Mouse (Mus musculus): ENCODE data around the gene Fam196b. TPM values are rescaled to one million over a fixed set of nuclear protein-coding genes. Genes with fewer than 3 reads are reported as not detected.

The Fam196b gene
- polyA plus RNA-seq, 1 experiment from 2014 or later = 0.21 TPM

DNA sequence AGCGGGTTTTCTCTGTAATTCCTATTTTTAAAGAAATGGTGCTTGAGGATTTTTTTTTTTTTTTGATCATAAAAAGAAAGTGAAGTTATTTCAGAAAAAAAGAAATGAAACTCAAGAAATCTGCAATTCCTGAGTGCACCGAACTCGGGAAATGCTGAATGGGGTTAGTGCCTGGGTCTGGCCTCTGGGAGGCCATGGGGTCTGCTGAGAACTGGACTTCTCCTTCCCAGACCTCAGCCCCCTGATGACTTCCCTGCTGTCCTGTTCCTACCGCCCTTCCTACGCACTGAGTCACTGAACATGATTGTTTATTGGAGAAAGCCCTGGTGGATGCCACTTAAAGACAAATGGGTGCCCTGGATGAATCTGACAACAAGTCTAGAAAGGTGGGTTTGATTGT is 112.6 kb downstream of the Fam196b start:
- 81% methylated on average over 5 of the region's 5 CpGs for WGBS
- no peak overlapping the region for H3K27ac ChIP-seq (replicated peaks; ENCODE audit: low read depth, low read length)
- no peaks in the 10 kb centered on the region for H3K9me3 ChIP-seq (ENCODE audit: control insufficient read depth, low read length)
- H3K36me3 ChIP-seq (ENCODE audit: control insufficient read depth, insufficient read depth, low read length) = no peaks in the 10 kb centered on the region
- no peak overlapping the region for H3K9ac ChIP-seq (ENCODE audit: low read length)
- no peak overlapping the region for H3K4me2 ChIP-seq (ENCODE audit: low read depth, severe bottlenecking)
- DNase-seq (ENCODE audit: low spot score) = no peak
- no peaks in the 10 kb centered on the region for H3K27me3 ChIP-seq (ENCODE audit: control insufficient read depth, insufficient read depth, low read length)
- no peaks in the 10 kb centered on the region for H3K4me1 ChIP-seq (ENCODE audit: control insufficient read depth, insufficient read depth, low read length)
- ATAC-seq (ENCODE audit: insufficient number of reproducible peaks, low FRiP score, low TSS enrichment, low read depth) = no peak
- no peak overlapping the region for H3K4me3 ChIP-seq (ENCODE audit: low read depth, low read length)

DNA sequence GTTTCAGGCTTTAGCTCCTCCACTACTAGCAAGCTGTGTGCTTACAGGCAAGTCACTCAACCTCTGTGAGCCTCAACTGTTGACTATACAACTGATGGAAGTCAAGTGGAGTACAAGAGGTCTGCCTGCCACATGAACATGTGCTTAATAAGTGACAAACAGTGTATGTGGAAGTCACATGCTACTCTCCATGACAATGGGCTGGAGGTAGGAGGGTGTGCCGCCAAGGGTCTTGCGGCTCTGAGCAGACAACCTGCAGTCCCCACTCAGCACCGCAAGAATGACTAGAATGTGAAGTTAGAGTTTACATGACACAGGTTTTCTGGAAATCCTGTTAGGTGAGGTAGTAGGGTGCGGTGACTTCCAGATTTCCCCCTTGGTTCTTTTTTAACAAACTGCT is 116.3 kb downstream of the Fam196b start:
- H3K4me1 ChIP-seq (ENCODE audit: control insufficient read depth, insufficient read depth, low read length) = no peaks in the 10 kb centered on the region
- no peak overlapping the region for H3K9ac ChIP-seq (ENCODE audit: low read length)
- no peak overlapping the region for H3K4me3 ChIP-seq (ENCODE audit: low read depth, low read length)
- no peak for DNase-seq (ENCODE audit: low spot score)
- no peak for ATAC-seq (ENCODE audit: insufficient number of reproducible peaks, low FRiP score, low TSS enrichment, low read depth)
- WGBS = 67% methylated on average over 4 of the region's 4 CpGs
- no peaks in the 10 kb centered on the region for H3K36me3 ChIP-seq (ENCODE audit: control insufficient read depth, insufficient read depth, low read length)
- H3K27me3 ChIP-seq (ENCODE audit: control insufficient read depth, insufficient read depth, low read length) = no peaks in the 10 kb centered on the region
- no peaks in the 10 kb centered on the region for H3K9me3 ChIP-seq (ENCODE audit: control insufficient read depth, low read length)
- no peak overlapping the region for H3K27ac ChIP-seq (replicated peaks; ENCODE audit: low read depth, low read length)
- no peak overlapping the region for H3K4me2 ChIP-seq (ENCODE audit: low read depth, severe bottlenecking)

DNA sequence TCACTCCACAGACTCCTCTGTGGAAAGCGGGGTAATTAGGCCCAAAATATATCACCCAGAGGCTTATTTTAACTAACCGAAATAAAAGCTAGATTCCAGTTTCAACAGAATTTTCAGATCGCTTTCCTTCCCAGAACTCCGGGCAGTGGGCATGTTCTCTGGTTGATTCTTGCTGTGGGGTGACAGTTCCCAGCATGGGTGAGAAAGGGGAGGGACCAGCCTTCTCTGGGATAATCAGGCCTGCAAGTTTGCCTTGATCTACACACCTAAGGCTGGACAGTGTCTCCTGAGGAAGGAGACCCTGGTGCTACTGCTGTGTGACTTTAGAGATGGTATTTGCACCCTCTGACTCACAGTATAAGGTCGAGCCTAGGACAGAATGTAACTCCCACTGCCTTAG is 116.7 kb downstream of the Fam196b start:
- no peak for DNase-seq (ENCODE audit: low spot score)
- 50% methylated on average over 5 of the region's 5 CpGs for WGBS
- Histone ChIP-seq H3K4me1 (ENCODE audit: control insufficient read depth, insufficient read depth, low read length) (no peaks in the 10 kb centered on the region), H3K4me3 (ENCODE audit: low read depth, low read length) (no peak overlapping the region), H3K27ac (replicated peaks; ENCODE audit: low read depth, low read length) (no peak overlapping the region), H3K9me3 (ENCODE audit: control insufficient read depth, low read length) (no peaks in the 10 kb centered on the region), H3K36me3 (ENCODE audit: control insufficient read depth, insufficient read depth, low read length) (no peaks in the 10 kb centered on the region), H3K27me3 (ENCODE audit: control insufficient read depth, insufficient read depth, low read length) (no peaks in the 10 kb centered on the region), H3K4me2 (ENCODE audit: low read depth, severe bottlenecking) (no peak overlapping the region), H3K9ac (ENCODE audit: low read length) (no peak overlapping the region)
- ATAC-seq (ENCODE audit: insufficient number of reproducible peaks, low FRiP score, low TSS enrichment, low read depth) = no peak

GRCm38 (mm10) chr11:34431978-34432377 is 117.4 kb downstream of the Fam196b start:
- Histone ChIP-seq H3K36me3 (ENCODE audit: control insufficient read depth, insufficient read depth, low read length) (no peaks in the 10 kb centered on the region), H3K4me1 (ENCODE audit: control insufficient read depth, insufficient read depth, low read length) (no peaks in the 10 kb centered on the region), H3K4me2 (ENCODE audit: low read depth, severe bottlenecking) (no peak overlapping the region), H3K27ac (replicated peaks; ENCODE audit: low read depth, low read length) (no peak overlapping the region), H3K4me3 (ENCODE audit: low read depth, low read length) (no peak overlapping the region), H3K27me3 (ENCODE audit: control insufficient read depth, insufficient read depth, low read length) (no peaks in the 10 kb centered on the region), H3K9me3 (ENCODE audit: control insufficient read depth, low read length) (no peaks in the 10 kb centered on the region), H3K9ac (ENCODE audit: low read length) (no peak overlapping the region)
- no peak for DNase-seq (ENCODE audit: low spot score)
- ATAC-seq (ENCODE audit: insufficient number of reproducible peaks, low FRiP score, low TSS enrichment, low read depth) = no peak
- WGBS = 87% methylated on average over 2 of the region's 2 CpGs

DNA sequence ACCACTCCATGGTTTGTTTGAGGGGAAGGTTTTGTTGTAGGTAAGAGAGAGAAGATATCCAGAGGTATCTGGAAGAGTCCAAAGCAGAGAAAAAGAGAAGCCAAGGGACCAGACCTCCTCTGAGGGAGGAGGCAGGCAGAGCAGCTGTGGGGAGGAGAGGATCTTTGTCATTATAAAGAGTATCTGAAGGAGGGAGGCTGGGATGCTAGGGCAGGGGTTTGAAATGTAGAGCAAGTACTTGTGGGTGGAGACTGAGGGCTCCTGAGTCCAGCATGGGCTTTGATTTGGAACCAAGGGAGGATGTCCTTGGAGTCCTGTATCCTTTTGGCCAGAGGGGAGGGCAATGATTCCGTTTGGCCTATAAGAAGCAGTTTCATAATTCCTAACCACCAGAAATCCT is 122.8 kb downstream of the Fam196b start:
- ATAC-seq (ENCODE audit: insufficient number of reproducible peaks, low FRiP score, low TSS enrichment, low read depth) = no peak
- Histone ChIP-seq H3K27ac (replicated peaks; ENCODE audit: low read depth, low read length) (no peak overlapping the region), H3K9ac (ENCODE audit: low read length) (no peak overlapping the region), H3K4me3 (ENCODE audit: low read depth, low read length) (no peak overlapping the region), H3K27me3 (ENCODE audit: control insufficient read depth, insufficient read depth, low read length) (no peaks in the 10 kb centered on the region), H3K36me3 (ENCODE audit: control insufficient read depth, insufficient read depth, low read length) (no peaks in the 10 kb centered on the region), H3K4me2 (ENCODE audit: low read depth, severe bottlenecking) (no peak overlapping the region), H3K9me3 (ENCODE audit: control insufficient read depth, low read length) (no peaks in the 10 kb centered on the region), H3K4me1 (ENCODE audit: control insufficient read depth, insufficient read depth, low read length) (no peaks in the 10 kb centered on the region)
- no peak for DNase-seq (ENCODE audit: low spot score)
- WGBS = 48% methylated on average over 1 of the region's 1 CpGs

GRCm38 (mm10) chr11:34438429-34438828 is 123.8 kb downstream of the Fam196b start:
- H3K9me3 ChIP-seq (ENCODE audit: control insufficient read depth, low read length) = no peaks in the 10 kb centered on the region
- ATAC-seq (ENCODE audit: insufficient number of reproducible peaks, low FRiP score, low TSS enrichment, low read depth) (no peak), DNase-seq (ENCODE audit: low spot score) (no peak)
- no peak overlapping the region for H3K4me2 ChIP-seq (ENCODE audit: low read depth, severe bottlenecking)
- H3K4me3 ChIP-seq (ENCODE audit: low read depth, low read length) = no peak overlapping the region
- H3K9ac ChIP-seq (ENCODE audit: low read length) = no peak overlapping the region
- no peaks in the 10 kb centered on the region for H3K4me1 ChIP-seq (ENCODE audit: control insufficient read depth, insufficient read depth, low read length)
- H3K27me3 ChIP-seq (ENCODE audit: control insufficient read depth, insufficient read depth, low read length) = no peaks in the 10 kb centered on the region
- no peaks in the 10 kb centered on the region for H3K36me3 ChIP-seq (ENCODE audit: control insufficient read depth, insufficient read depth, low read length)
- no peak overlapping the region for H3K27ac ChIP-seq (replicated peaks; ENCODE audit: low read depth, low read length)
- WGBS = 63% methylated on average over 2 of the region's 2 CpGs

- Histone ChIP-seq H3K27ac (replicated peaks; ENCODE audit: low read depth, low read length) (no peak overlapping the region), H3K4me2 (ENCODE audit: low read depth, severe bottlenecking) (no peak overlapping the region), H3K4me1 (ENCODE audit: control insufficient read depth, insufficient read depth, low read length) (no peaks in the 10 kb centered on the region), H3K27me3 (ENCODE audit: control insufficient read depth, insufficient read depth, low read length) (no peaks in the 10 kb centered on the region), H3K9me3 (ENCODE audit: control insufficient read depth, low read length) (no peaks in the 10 kb centered on the region), H3K36me3 (ENCODE audit: control insufficient read depth, insufficient read depth, low read length) (no peaks in the 10 kb centered on the region), H3K9ac (ENCODE audit: low read length) (no peak overlapping the region), H3K4me3 (ENCODE audit: low read depth, low read length) (no peak overlapping the region)
- 46% methylated on average over 4 of the region's 4 CpGs for WGBS
- no peak for ATAC-seq (ENCODE audit: insufficient number of reproducible peaks, low FRiP score, low TSS enrichment, low read depth)
- peak; percentile 78 for DNase-seq (ENCODE audit: low spot score)
These were observed 133.3 kb downstream of the Fam196b start for GRCm38 (mm10) chr11:34447891-34448290.

GRCm38 (mm10) chr11:34449944-34450343 is 135.3 kb downstream of the Fam196b start:
- Histone ChIP-seq H3K36me3 (ENCODE audit: control insufficient read depth, insufficient read depth, low read length) (no peaks in the 10 kb centered on the region), H3K4me3 (ENCODE audit: low read depth, low read length) (no peak overlapping the region), H3K27me3 (ENCODE audit: control insufficient read depth, insufficient read depth, low read length) (no peaks in the 10 kb centered on the region), H3K4me1 (ENCODE audit: control insufficient read depth, insufficient read depth, low read length) (no peaks in the 10 kb centered on the region), H3K4me2 (ENCODE audit: low read depth, severe bottlenecking) (no peak overlapping the region), H3K9ac (ENCODE audit: low read length) (no peak overlapping the region), H3K27ac (replicated peaks; ENCODE audit: low read depth, low read length) (no peak overlapping the region), H3K9me3 (ENCODE audit: control insufficient read depth, low read length) (no peaks in the 10 kb centered on the region)
- no peak for DNase-seq (ENCODE audit: low spot score)
- WGBS = 91% methylated on average over 4 of the region's 4 CpGs
- ATAC-seq (ENCODE audit: insufficient number of reproducible peaks, low FRiP score, low TSS enrichment, low read depth) = no peak

DNA sequence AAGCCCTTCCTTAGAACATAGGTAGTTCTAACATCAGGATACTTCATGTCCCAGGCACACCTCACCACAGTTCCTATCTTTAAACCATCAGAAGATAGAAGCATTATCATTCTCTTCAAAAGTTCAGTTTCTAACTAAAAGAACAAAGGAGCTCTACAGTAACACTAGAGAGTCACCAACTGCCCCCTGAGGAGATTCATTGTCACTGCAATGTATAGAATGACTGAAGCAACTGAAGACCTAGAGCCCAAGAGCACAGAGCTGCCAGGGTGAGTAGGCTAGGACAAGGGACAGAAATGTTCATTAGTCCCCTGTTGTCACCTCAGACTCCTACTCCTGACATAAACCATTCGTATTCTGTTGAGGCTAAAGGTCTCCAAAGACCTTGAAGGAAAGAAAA is 152.4 kb downstream of the Fam196b start:
- H3K9me3 ChIP-seq (ENCODE audit: control insufficient read depth, low read length) = no peaks in the 10 kb centered on the region
- no peak overlapping the region for H3K4me3 ChIP-seq (ENCODE audit: low read depth, low read length)
- WGBS = 60% methylated on average over 1 of the region's 1 CpGs
- no peak overlapping the region for H3K9ac ChIP-seq (ENCODE audit: low read length)
- DNase-seq (ENCODE audit: low spot score) = no peak
- no peak for ATAC-seq (ENCODE audit: insufficient number of reproducible peaks, low FRiP score, low TSS enrichment, low read depth)
- no peaks in the 10 kb centered on the region for H3K36me3 ChIP-seq (ENCODE audit: control insufficient read depth, insufficient read depth, low read length)
- H3K4me2 ChIP-seq (ENCODE audit: low read depth, severe bottlenecking) = no peak overlapping the region
- H3K4me1 ChIP-seq (ENCODE audit: control insufficient read depth, insufficient read depth, low read length) = no peaks in the 10 kb centered on the region
- no peaks in the 10 kb centered on the region for H3K27me3 ChIP-seq (ENCODE audit: control insufficient read depth, insufficient read depth, low read length)
- H3K27ac ChIP-seq (replicated peaks; ENCODE audit: low read depth, low read length) = no peak overlapping the region
